Mouse (Mus musculus) cortical plate, adult 2 months (tissue): ENCODE results near the gene Adamts3.

Source experiments
- CTCF ChIP-seq: fragments of 200-500 bp; IDR thresholded peaks from 2 replicates; pipeline ENCODE4 v1.5.1; 2011; ENCODE audit warnings: mild to moderate bottlenecking, control low read depth, low read length; ENCODE audit not compliant: insufficient read depth; ENCODE audit errors: extremely low read depth
- POLR2A ChIP-seq: fragments of 200-500 bp; IDR thresholded peaks from 2 replicates; pipeline ENCODE4 v1.6.1; 2011; ENCODE audit warnings: mild to moderate bottlenecking, low read length, control low read depth; ENCODE audit not compliant: insufficient read depth; ENCODE audit errors: extremely low read depth

DNA sequence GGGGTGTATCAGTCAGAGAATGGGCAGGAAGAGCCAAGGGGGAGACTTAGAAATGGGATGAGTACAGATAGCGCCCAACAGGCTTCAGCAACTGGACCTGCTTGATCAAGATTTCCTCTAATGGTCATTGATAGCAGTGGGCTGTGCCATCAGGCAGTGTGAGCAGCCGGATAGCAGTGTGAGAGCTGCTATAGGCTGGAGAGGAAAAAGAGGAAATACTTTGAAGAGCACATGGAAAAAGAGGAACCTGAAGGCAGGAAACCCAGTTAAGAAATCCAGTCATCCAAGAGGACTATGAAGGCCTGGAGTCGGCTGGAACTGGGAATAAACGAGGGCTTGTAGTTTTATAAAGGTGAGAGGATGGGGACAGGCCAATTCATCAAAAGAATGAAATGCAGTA lies 48.4 kb upstream of the Adamts3 start:
- TF ChIP-seq POLR2A (no peak), CTCF (no peak)
